Mouse (Mus musculus) C2C12 (cell line): ENCODE data around the gene Slamf6. TPM values are rescaled to one million over a fixed set of nuclear protein-coding genes. Genes with fewer than 3 reads are reported as not detected.

Experiments used
- H3K27me3 ChIP-seq: one replicate; pipeline ENCODE4 v1.6.1; 2011; ENCODE audit not compliant: control insufficient read depth, insufficient read depth, insufficient read length
- H3K36me3 ChIP-seq: one replicate; pipeline ENCODE4 v1.6.1; 2011; ENCODE audit not compliant: control insufficient read depth, insufficient read depth
- H3K4me3 ChIP-seq: one replicate; pipeline ENCODE4 v1.5.1; 2011; ENCODE audit warnings: mild to moderate bottlenecking, control low read depth; ENCODE audit not compliant: poor library complexity, insufficient read depth, severe bottlenecking
- H3K79me2 ChIP-seq: one replicate; pipeline ENCODE4 v1.6.1; 2011; ENCODE audit not compliant: control insufficient read depth, insufficient read depth
- H3K79me3 ChIP-seq: one replicate; pipeline ENCODE4 v1.6.1; 2011; ENCODE audit warnings: low read depth, control low read depth
- H3ac ChIP-seq: one replicate; pipeline ENCODE3; 2011; ENCODE audit warnings: low read depth; ENCODE audit not compliant: control insufficient read depth, insufficient read length
- CEBPB ChIP-seq: IDR thresholded peaks from one replicate; pipeline ENCODE4 v1.6.1; 2011; ENCODE audit warnings: low read depth, mild to moderate bottlenecking, control low read depth, moderate library complexity
- CTCF ChIP-seq: IDR thresholded peaks from one replicate; pipeline ENCODE4 v1.5.1; 2011; ENCODE audit not compliant: control insufficient read depth, insufficient read depth, insufficient read length
- FOSL1 ChIP-seq: IDR thresholded peaks from one replicate; pipeline ENCODE4 v1.8.0; 2011; ENCODE audit warnings: mild to moderate bottlenecking, low read length; ENCODE audit not compliant: poor library complexity, insufficient read depth, severe bottlenecking
- MAX ChIP-seq: IDR thresholded peaks from one replicate; pipeline ENCODE4 v1.6.1; 2011; ENCODE audit warnings: mild to moderate bottlenecking, control low read depth
- MYOD1 ChIP-seq: IDR thresholded peaks from one replicate; pipeline ENCODE4 v1.6.1; 2011; ENCODE audit warnings: low read depth; ENCODE audit not compliant: control insufficient read depth, insufficient read length
- MYOG ChIP-seq: IDR thresholded peaks from one replicate; pipeline ENCODE4 v1.6.1; 2011; ENCODE audit not compliant: control insufficient read depth, insufficient read length; ENCODE audit errors: extremely low read depth
- USF1 ChIP-seq: IDR thresholded peaks from one replicate; pipeline ENCODE4 v1.6.1; 2011; ENCODE audit warnings: low read depth, mild to moderate bottlenecking, control low read depth, moderate library complexity
- polyA plus RNA-seq: library from polyadenylated mRNA; unstranded; fragments of >200 nt; fragmentation: generic; extraction: Trizol; gene quantifications from one replicate; pipeline ENCODE4 v1.2.1, GENCODE M21; 2012; ENCODE audit warnings: missing spikeins

Slamf6 gene
- polyA plus RNA-seq, 1 experiment: not detected

- no peaks in the 10 kb centered on the region for H3K27me3 ChIP-seq
- no peak overlapping the region for H3K4me3 ChIP-seq
- H3K79me3 ChIP-seq: no peaks in the 10 kb centered on the region
- TF ChIP-seq MAX (no peak), FOSL1 (no peak), CTCF (no peak), USF1 (no peak), MYOG (no peak), MYOD1 (no peak)
- H3K79me2 ChIP-seq: no peaks in the 10 kb centered on the region
- H3K36me3 ChIP-seq: no peaks in the 10 kb centered on the region
- no peak overlapping the region for H3ac ChIP-seq
These were observed 1.9 kb downstream of the Slamf6 start for GRCm38 (mm10) chr1:171919193-171919592.

- Histone ChIP-seq H3K4me3 (no peak overlapping the region), H3ac (no peak overlapping the region), H3K79me2 (no peaks in the 10 kb centered on the region), H3K36me3 (no peaks in the 10 kb centered on the region), H3K79me3 (no peaks in the 10 kb centered on the region), H3K27me3 (no peaks in the 10 kb centered on the region)
- TF ChIP-seq MYOD1: no peak
- TF ChIP-seq CTCF: no peak
- no peak for TF ChIP-seq MAX
- no peak for TF ChIP-seq CEBPB
- TF ChIP-seq USF1: no peak
- TF ChIP-seq FOSL1: no peak
- no peak for TF ChIP-seq MYOG
These were observed 2.7 kb downstream of the Slamf6 start for GRCm38 (mm10) chr1:171919901-171920510.

- H3K79me3 ChIP-seq: no peaks in the 10 kb centered on the region
- no peaks in the 10 kb centered on the region for H3K79me2 ChIP-seq
- H3K36me3 ChIP-seq: no peaks in the 10 kb centered on the region
- TF ChIP-seq CEBPB: no peak
- no peak for TF ChIP-seq MYOD1
- no peak for TF ChIP-seq MYOG
- no peak for TF ChIP-seq FOSL1
- no peak overlapping the region for H3K4me3 ChIP-seq
- H3K27me3 ChIP-seq: no peaks in the 10 kb centered on the region
- H3ac ChIP-seq: no peak overlapping the region
These were observed 3.8 kb downstream of the Slamf6 start for GRCm38 (mm10) chr1:171920989-171921621.

- no peaks in the 10 kb centered on the region for H3K36me3 ChIP-seq
- TF ChIP-seq USF1 (no peak), MAX (no peak), CTCF (no peak), CEBPB (no peak), FOSL1 (no peak), MYOG (no peak)
- no peaks in the 10 kb centered on the region for H3K27me3 ChIP-seq
- no peaks in the 10 kb centered on the region for H3K79me2 ChIP-seq
- no peaks in the 10 kb centered on the region for H3K79me3 ChIP-seq
- no peak overlapping the region for H3ac ChIP-seq
- no peak overlapping the region for H3K4me3 ChIP-seq
These were observed 4.3 kb downstream of the Slamf6 start for GRCm38 (mm10) chr1:171921641-171922040.

- no peaks in the 10 kb centered on the region for H3K36me3 ChIP-seq
- no peak overlapping the region for H3K4me3 ChIP-seq
- TF ChIP-seq CTCF (no peak), CEBPB (no peak), USF1 (no peak), MAX (no peak), MYOG (no peak), FOSL1 (no peak)
- no peaks in the 10 kb centered on the region for H3K79me2 ChIP-seq
- H3K79me3 ChIP-seq: no peaks in the 10 kb centered on the region
- H3K27me3 ChIP-seq: no peaks in the 10 kb centered on the region
- no peak overlapping the region for H3ac ChIP-seq
These were observed 5.5 kb downstream of the Slamf6 start for GRCm38 (mm10) chr1:171922844-171923243.

- Histone ChIP-seq H3K79me2 (no peaks in the 10 kb centered on the region), H3K36me3 (no peaks in the 10 kb centered on the region), H3ac (no peak overlapping the region), H3K79me3 (no peaks in the 10 kb centered on the region), H3K27me3 (no peaks in the 10 kb centered on the region), H3K4me3 (no peak overlapping the region)
- TF ChIP-seq MAX: no peak
- TF ChIP-seq CTCF: no peak
- no peak for TF ChIP-seq MYOD1
- TF ChIP-seq MYOG: no peak
- no peak for TF ChIP-seq CEBPB
- TF ChIP-seq USF1: no peak
- no peak for TF ChIP-seq FOSL1
These were observed 7.6 kb downstream of the Slamf6 start for GRCm38 (mm10) chr1:171924900-171925299.
